Mouse (Mus musculus): ENCODE results near the gene Rapgef3.

DNA sequence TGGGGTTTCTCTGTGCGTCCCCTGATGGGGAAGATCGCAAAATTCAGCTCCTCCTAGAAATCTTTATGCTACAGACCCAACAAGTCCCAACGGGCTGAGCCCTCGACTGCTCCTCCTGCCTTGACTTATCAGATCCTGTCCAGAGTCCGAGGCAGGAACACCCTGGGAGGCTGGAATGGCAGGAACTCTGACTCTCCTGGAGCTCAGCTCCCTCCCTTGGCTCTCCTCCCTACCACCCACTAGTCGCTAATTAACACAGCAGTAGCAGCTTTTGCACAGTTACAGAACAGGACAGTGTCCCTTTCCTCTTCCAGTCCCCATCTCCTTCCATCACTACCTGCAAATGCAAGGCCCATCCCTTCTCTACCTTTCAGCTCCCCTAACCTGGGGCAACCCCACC lies 37.4 kb downstream of the Rapgef3 start:
- TF ChIP-seq CTCF (IDR thresholded peaks at IDR 0.05; ENCODE audit: low read depth, low read length) (no peak), POLR2A (IDR thresholded peaks at IDR 0.05; ENCODE audit: borderline replicate concordance, low read depth, low read length) (no peak)

Data from bone marrow macrophage, adult 2 months (primary cell).